Mouse (Mus musculus) neural tube, postnatal 0 days (tissue): Measurements from ENCODE around the gene Qars. TPM values are rescaled to one million over a fixed set of nuclear protein-coding genes. Genes with fewer than 3 reads are reported as not detected.

ENCODE experiments used
- polyA plus RNA-seq: library from polyadenylated mRNA; unstranded; fragments of >200 nt; fragmentation: Nextera tagmentation; extraction: Ambion mirVana; gene quantifications from 2 replicates; pipeline ENCODE4 v1.2.1, GENCODE M21; 2015

Qars gene
- polyA plus RNA-seq = 52.8 and 54.8 TPM in 2 replicates

DNA sequence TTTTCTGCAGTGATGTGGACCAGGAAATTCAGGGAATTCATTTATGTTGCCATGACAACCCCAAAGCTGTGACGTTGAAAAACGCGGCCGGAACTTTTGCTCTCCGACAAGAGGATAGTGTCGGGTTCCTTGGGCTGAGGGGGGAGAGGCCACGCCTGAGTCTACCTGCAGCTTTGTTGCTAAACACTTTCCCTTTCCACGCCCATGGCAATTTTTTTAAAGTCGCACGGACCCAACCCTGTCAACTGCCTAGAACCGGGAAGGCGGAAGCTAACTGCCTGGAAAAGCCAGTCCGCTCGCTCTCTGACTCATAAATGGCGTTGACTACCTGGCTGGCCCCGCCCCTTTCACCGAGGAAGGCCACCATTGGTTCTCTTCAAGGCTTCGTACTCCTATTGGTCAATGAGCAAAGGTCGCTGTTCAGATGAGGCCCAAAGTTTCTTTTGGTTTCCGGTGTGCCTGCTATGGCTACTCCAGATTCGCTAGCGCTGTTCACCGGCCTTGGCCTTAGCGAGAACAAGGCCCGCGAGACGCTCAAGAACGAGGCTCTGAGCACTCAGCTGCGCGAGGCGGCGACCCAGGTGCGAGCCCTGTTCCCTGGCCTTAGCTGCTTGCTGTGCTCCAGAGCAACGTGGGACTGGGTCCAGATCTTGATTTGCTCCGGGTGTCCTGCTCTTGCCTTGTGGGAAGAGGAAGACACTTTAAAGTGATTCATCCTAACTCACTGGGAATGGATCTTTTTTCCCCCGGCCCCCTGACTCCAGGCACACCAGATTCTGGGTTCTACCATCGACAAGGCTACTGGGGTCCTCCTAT, at the start of gene Qars:
Gene Qars (plus strand): TSS at position 88 of the 816 bp plus-strand sequence.

DNA sequence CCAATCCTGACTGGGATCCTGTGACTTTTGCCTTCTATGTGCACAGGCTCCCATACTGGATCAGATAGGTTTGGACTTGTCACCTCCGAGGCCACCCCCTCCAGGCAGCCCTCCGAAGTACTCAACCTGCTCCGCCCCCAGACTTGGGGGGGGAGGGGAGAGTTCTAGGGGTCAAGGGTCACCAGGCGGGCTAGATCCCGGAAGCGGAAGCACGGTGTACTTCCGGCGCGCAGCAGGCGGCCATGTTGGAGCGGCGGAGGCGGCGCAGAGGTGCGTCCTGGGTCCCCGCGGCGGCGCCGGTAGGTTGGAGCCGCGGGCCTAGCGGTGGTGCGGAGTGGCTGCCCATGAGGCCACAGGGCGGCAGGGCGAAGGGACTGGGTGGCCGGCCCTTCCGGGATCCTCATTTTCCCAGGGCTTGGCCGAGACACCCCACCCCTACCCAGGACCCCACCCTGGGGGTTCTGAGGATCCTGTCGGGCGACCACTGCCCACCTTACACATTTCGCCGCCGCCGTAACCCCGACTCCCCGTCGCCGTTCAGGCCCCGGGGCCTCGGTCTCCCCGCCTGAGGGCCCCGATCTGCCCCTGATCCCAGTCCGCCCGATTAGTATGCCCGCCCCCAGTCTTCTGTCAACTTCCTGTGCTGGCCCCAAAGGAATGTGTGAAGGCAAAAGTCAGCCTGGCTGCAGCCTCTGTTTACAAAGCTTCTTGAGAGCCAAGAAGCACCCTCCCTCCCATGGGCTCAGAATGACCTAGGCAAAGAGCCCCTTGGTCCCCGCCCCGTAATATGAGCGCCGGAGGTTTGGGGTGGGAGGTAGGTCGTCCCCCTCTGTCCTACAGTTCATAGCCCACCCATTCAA, 47.0 kb upstream of the Qars start, which contains the start of gene Ccdc71:
Gene Ccdc71 (plus strand): TSS at position 209 of the 860 bp plus-strand sequence.

DNA sequence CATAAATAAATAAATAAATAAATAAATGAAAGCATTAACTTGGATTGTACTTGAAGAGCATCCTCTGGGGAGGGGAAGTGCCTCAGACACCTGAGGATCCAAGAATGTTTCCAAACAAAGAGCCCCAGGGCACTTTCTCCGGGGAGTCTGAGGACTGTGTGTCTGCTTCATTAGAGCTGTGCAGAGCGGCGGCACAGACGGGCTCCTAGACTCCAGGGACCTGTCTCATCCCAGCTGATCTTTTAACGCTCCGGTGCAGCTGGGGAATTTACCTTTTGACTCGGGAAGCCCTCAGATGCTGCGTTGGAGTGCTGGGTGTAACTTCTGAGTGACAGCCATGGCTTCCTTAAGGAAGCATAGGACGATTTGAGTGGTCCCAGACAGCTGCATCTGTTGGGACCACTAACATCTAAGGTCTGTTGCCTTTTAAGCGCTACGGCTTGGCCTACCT, 46.3 kb upstream of the Qars start, which contains the start of gene Klhdc8b:
Gene Klhdc8b (minus strand): TSS at position 401 of the 451 bp plus-strand sequence.

DNA sequence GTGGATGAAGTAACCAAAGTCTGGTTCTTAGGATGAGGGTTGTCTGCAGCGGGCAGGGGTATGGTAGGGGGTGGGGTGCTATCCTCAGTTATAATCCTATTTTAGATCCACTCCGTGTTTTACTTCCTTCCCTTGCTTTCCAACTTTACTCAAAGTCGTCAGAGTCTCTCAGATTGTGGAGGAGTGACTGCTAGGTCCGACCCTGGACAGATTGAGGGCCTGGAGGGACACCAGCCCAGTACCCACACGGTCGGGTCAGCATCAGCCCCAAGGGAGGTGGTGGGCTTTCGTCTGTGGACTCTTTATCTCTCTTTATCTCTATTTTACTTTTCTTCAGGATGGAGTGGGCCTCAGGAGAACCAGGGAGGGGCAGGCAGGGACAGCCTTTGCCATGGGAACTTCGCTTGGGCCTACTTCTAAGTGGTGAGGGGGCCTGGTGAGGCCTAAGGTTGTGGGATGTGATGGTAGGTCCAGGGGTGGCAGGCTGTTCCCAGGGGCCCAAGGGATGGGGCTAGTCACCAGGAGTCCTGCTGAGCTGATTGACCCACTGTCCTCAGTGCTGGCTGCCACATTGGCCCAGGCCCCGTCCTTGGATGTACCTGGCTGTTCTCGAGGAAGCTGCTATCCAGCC, 27.7 kb upstream of the Qars start, which contains the start of gene Lamb2:
Gene Lamb2 (plus strand): TSS at position 16 of the 631 bp plus-strand sequence.

DNA sequence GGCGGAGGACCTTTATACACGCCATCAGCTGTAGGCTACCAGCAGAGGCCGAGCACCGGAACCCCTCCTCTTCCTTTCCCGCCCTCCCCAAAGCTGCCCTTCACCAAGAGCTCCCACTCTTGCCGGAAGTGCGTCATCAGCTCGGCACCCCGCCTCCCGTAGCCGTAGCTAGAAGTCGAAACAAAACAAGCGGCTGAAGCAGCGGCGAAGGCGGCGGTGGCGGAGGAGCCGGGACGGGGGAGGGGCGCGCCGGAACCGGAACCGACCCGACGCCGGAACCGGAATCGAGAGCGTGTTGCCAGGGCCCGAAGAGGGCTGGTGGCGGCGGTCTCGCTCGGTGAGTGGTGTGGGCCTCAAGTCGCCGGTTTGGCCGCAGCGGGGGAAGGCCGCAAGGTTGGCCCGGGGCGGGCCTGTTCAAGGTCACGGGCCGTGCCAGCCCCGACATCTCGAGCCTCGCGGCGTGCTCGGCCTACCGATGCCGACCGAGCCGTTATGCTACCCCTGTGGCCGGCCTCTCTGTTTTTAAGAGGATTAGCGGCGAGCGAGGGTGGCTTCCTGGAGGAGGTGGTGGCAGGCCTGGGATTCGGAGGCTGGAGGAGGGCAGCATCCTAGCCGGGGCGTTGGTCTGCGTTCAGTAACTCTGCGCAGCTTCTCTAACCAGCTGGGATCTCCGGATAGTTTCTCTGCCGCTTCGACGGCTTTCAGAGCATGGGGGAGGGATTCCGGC, 16.8 kb upstream of the Qars start, which contains the start of gene Usp19:
Gene Usp19 (plus strand): TSS at position 44 of the 727 bp plus-strand sequence.

DNA sequence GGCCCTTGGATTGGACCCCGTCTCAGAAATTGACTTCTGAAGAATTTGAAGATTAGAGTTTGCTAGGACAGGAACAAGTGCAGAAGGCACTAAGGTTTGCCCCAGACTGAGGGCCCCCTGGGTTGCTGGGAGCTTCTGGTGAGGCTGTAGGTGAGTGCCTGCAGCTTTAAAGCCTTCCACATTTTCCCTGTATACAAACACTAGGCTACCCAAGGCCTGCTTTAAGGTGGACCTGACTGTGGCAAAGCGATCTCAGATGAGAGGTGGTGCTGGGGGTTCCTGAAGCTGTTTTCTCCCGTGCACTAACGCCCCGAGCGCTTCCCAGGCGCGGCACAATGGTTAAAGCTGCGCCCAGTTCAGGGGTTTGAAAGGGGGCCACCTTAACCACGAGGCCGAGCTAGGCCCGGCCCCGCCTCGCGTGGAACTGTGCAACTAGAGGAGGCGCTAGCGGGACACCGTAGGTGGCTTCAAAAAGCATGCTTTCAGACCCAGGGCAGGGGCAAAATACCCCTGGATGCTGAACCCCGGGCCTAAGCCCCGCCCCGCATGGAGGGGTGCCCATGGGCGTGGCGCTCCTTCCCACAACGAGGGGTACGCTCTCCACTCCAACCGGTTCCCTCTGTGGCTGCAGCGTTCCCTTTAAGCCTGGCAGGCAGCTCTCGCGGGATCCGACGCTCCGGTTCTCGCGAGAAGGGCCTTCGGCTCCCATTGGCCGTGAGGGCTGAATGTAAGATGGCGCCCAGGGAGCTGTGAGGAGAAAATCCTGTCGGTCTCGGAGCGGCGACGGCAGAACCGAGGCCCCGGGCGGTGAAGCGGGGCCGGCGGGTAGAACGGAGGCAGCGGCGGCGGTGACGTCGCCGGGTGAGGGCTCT, 9.1 kb downstream of the Qars start, which contains the start of gene Qrich1:
Gene Qrich1 (plus strand): TSS at position 427 of the 872 bp plus-strand sequence.

DNA sequence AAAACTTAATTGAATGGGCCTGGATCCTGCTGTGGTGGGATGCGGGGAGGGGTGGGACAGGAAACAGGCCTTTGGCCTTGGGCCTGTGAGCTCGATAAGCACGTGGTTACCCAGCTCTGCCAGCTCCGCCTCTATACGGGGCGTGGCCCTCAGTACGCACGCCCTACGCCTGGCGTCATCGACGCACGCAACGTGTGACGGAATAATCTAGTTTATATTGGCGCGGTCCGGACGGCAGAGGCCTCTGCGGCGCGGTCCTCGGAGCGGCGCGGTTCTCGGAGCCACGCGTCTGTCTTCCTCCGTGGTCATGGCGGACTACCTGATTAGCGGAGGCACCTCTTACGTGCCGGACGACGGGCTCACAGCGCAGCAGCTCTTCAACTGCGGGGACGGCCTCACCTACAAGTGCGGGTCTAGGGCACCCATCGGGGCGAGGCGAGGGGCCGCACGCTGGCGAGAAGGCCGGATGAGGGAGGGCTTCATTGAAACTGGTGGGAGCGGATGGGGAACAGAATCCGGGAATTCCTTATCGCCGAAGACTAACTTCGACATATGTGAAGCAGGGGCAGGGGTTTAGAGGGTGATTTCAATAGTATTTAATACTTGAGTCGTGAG, 52.8 kb downstream of the Qars start, which contains the start of gene Impdh2:
Gene Impdh2 (plus strand): TSS at position 60 of the 615 bp plus-strand sequence.

Other genes starting within 250 kb of the Qars start
- gene Dag1, start 243.7 kb upstream of the Qars start, polyA plus RNA-seq = 74.1 and 75.7 TPM in 2 replicates
- 112 and 121 TPM in 2 replicates for gene Nicn1, start 217.3 kb upstream of the Qars start, polyA plus RNA-seq
- gene Amt, start 210.9 kb upstream of the Qars start, polyA plus RNA-seq = 30.6 and 33.3 TPM in 2 replicates
- 249 and 260 TPM in 2 replicates for gene Rhoa, start 201.6 kb upstream of the Qars start, polyA plus RNA-seq
- 69.9 and 77.0 TPM in 2 replicates for gene Tcta, start 201.5 kb upstream of the Qars start, polyA plus RNA-seq
- gene Gpx1, start 168.8 kb upstream of the Qars start, polyA plus RNA-seq = 433 and 522 TPM in 2 replicates
- gene Usp4, start 159.9 kb upstream of the Qars start, polyA plus RNA-seq = 72.1 and 82.6 TPM in 2 replicates
- gene 1700102P08Rik, start 114.9 kb upstream of the Qars start, polyA plus RNA-seq = 0.32 and 1.1 TPM in 2 replicates
- gene Ccdc36, start 79.2 kb upstream of the Qars start, polyA plus RNA-seq = 1.4 and 1.6 TPM in 2 replicates
- not detected in 2 replicates for gene BC048562, start 71.2 kb upstream of the Qars start, polyA plus RNA-seq
- 47.1 and 52.8 TPM in 2 replicates for gene Ccdc71, start 47.2 kb upstream of the Qars start, polyA plus RNA-seq
- 46.3 and 48.3 TPM in 2 replicates for gene Klhdc8b, start 46.1 kb upstream of the Qars start, polyA plus RNA-seq
- gene Lamb2, start 28.0 kb upstream of the Qars start, polyA plus RNA-seq = 16.0 and 18.2 TPM in 2 replicates
- 47.0 and 53.7 TPM in 2 replicates for gene Usp19, start 17.1 kb upstream of the Qars start, polyA plus RNA-seq
- gene Qrich1, start 9.1 kb downstream of the Qars start, polyA plus RNA-seq = 74.5 and 75.7 TPM in 2 replicates
- gene Impdh2, start 52.6 kb downstream of the Qars start, polyA plus RNA-seq = 102 and 104 TPM in 2 replicates
- 93.4 and 94.7 TPM in 2 replicates for gene Ndufaf3, start 59.7 kb downstream of the Qars start, polyA plus RNA-seq
- 240 and 273 TPM in 2 replicates for gene Dalrd3, start 62.2 kb downstream of the Qars start, polyA plus RNA-seq
- 215 and 248 TPM in 2 replicates for gene Wdr6, start 71.0 kb downstream of the Qars start, polyA plus RNA-seq
- gene P4htm, start 90.0 kb downstream of the Qars start, polyA plus RNA-seq = 48.8 and 51.4 TPM in 2 replicates
- gene Arih2, start 141.7 kb downstream of the Qars start, polyA plus RNA-seq = 29.1 and 32.9 TPM in 2 replicates
- 46.2 and 46.9 TPM in 2 replicates for gene Slc25a20, start 154.4 kb downstream of the Qars start, polyA plus RNA-seq
- 45.1 and 46.4 TPM in 2 replicates for gene Prkar2a, start 181.6 kb downstream of the Qars start, polyA plus RNA-seq